Mouse (Mus musculus): ENCODE measurements around the gene Abca3. TPM values are rescaled to one million over a fixed set of nuclear protein-coding genes. Genes with fewer than 3 reads are reported as not detected.

The Abca3 gene
- total and polyA plus RNA-seq, 3 experiments: 12.1 to 13.4 (median 12.6) TPM

GRCm38 (mm10) chr17:24443409-24443808, 91.7 kb downstream of the Abca3 start:
- Histone ChIP-seq H3K79me2 (replicated peaks; ENCODE audit: control insufficient read depth, insufficient read depth, low read length) (no peaks in the 10 kb centered on the region), H3K4me1 (ENCODE audit: control insufficient read depth, insufficient read depth, low read length) (no peaks in the 10 kb centered on the region), H3K4me3 (no peak overlapping the region), H3K27me3 (ENCODE audit: control insufficient read depth, insufficient read depth, low read length) (no peaks in the 10 kb centered on the region), H3K36me3 (ENCODE audit: control insufficient read depth, insufficient read depth, low read length) (no peaks in the 10 kb centered on the region), H3K9ac (ENCODE audit: low read depth, low read length) (no peak overlapping the region), H3K27ac (no peak overlapping the region)
- no peak for DNase-seq
- TF ChIP-seq POLR2A (IDR thresholded peaks at IDR 0.05; ENCODE audit: insufficient read depth, low read depth, low read length) (no peak), EP300 (IDR thresholded peaks at IDR 0.05; ENCODE audit: insufficient read depth, low read depth, low read length) (no peak), CTCF (IDR thresholded peaks at IDR 0.05) (no peak)
- WGBS: 65% methylated on average over 4 of the region's 4 CpGs
- intact Hi-C loops (cut with DNase I): no loop called here

DNA sequence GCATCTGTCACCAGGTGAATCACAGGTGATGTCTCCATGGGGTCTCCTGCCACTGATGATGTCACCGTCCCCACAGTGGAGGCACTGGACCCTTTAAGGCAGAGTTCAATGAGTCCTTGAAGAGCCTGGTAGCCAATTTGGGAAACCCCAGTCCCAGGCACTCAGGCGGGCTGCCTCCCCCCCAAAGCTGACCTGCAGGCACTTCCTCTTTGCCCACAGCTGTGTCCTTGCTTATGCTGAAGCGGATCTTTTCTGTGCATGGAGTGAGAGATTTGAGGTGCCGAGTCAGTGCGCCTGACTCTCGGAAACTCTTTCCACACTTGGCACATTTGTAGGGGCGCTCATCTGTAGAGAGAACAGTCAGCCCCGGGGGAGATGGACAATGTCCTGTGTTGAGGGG, 94.8 kb downstream of the Abca3 start:
- DNase-seq: no peak
- TF ChIP-seq EP300 (IDR thresholded peaks at IDR 0.05; ENCODE audit: insufficient read depth, low read depth, low read length): no peak
- no peak for TF ChIP-seq POLR2A (IDR thresholded peaks at IDR 0.05; ENCODE audit: insufficient read depth, low read depth, low read length)
- no peak for TF ChIP-seq CTCF (IDR thresholded peaks at IDR 0.05)
- Histone ChIP-seq H3K27me3 (ENCODE audit: control insufficient read depth, insufficient read depth, low read length) (no peaks in the 10 kb centered on the region), H3K4me3 (no peak overlapping the region), H3K79me2 (replicated peaks; ENCODE audit: control insufficient read depth, insufficient read depth, low read length) (0 out of 2 replicates have a peak, but pooled peaks cover 2% of the 10 kb centered on the region), H3K4me1 (ENCODE audit: control insufficient read depth, insufficient read depth, low read length) (no peaks in the 10 kb centered on the region), H3K36me3 (ENCODE audit: control insufficient read depth, insufficient read depth, low read length) (no peaks in the 10 kb centered on the region), H3K27ac (no peak overlapping the region), H3K9ac (ENCODE audit: low read depth, low read length) (no peak overlapping the region)
- 91% methylated on average over 8 of the region's 8 CpGs for WGBS
- intact Hi-C loops (cut with DNase I): no loop called here

GRCm38 (mm10) chr17:24449507-24449906, 97.8 kb downstream of the Abca3 start:
- Histone ChIP-seq H3K27me3 (ENCODE audit: control insufficient read depth, insufficient read depth, low read length) (no peaks in the 10 kb centered on the region), H3K79me2 (replicated peaks; ENCODE audit: control insufficient read depth, insufficient read depth, low read length) (0 out of 2 replicates have a peak, but pooled peaks cover 3% of the 10 kb centered on the region), H3K4me3 (no peak overlapping the region), H3K27ac (no peak overlapping the region), H3K9ac (ENCODE audit: low read depth, low read length) (no peak overlapping the region), H3K4me1 (ENCODE audit: control insufficient read depth, insufficient read depth, low read length) (peaks cover 3% of the 10 kb centered on the region), H3K36me3 (ENCODE audit: control insufficient read depth, insufficient read depth, low read length) (peaks cover 3% of the 10 kb centered on the region; the same call in 1 of the 2 replicates)
- intact Hi-C loops (cut with DNase I): no loop called here
- WGBS: 95% methylated on average over 6 of the region's 6 CpGs
- no peak for DNase-seq
- TF ChIP-seq EP300 (IDR thresholded peaks at IDR 0.05; ENCODE audit: insufficient read depth, low read depth, low read length): no peak
- TF ChIP-seq CTCF (IDR thresholded peaks at IDR 0.05): no peak
- TF ChIP-seq POLR2A (IDR thresholded peaks at IDR 0.05; ENCODE audit: insufficient read depth, low read depth, low read length): no peak

DNA sequence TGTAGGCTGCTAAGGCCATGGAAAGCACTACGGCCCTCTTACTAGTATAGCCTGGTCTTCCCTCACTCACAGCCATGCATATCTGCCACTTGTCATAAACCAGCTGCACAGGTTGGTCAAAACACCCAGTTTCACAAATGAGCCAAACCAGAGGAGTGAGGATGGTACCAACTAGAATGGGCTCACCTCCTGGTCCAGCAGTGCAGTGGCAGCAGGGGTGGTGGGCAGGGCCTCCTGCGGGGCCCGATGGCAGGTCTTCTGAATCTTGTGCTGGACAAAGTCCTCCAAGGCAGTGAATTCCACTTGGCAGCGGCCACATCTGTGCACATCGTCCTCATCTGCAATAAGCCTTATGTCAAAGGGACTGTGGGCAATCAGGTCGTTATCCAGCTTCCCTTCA, 99.5 kb downstream of the Abca3 start:
- Histone ChIP-seq H3K27ac (no peak overlapping the region), H3K79me2 (replicated peaks; ENCODE audit: control insufficient read depth, insufficient read depth, low read length) (0 out of 2 replicates have a peak, but pooled peaks cover 3% of the 10 kb centered on the region), H3K27me3 (ENCODE audit: control insufficient read depth, insufficient read depth, low read length) (no peaks in the 10 kb centered on the region), H3K36me3 (ENCODE audit: control insufficient read depth, insufficient read depth, low read length) (peaks cover 3% of the 10 kb centered on the region; the same call in 1 of the 2 replicates), H3K9ac (ENCODE audit: low read depth, low read length) (no peak overlapping the region), H3K4me1 (ENCODE audit: control insufficient read depth, insufficient read depth, low read length) (peaks cover 3% of the 10 kb centered on the region), H3K4me3 (no peak overlapping the region)
- intact Hi-C loops (cut with DNase I): loop anchor here (5.0 kb wide), 1 partner anchor 34 kb away; no protein-coding TSS in a partner anchor
- 94% methylated on average over 6 of the region's 6 CpGs for WGBS
- no peak for TF ChIP-seq EP300 (IDR thresholded peaks at IDR 0.05; ENCODE audit: insufficient read depth, low read depth, low read length)
- TF ChIP-seq CTCF (IDR thresholded peaks at IDR 0.05): no peak
- TF ChIP-seq POLR2A (IDR thresholded peaks at IDR 0.05; ENCODE audit: insufficient read depth, low read depth, low read length): no peak
- no peak for DNase-seq

- Histone ChIP-seq H3K4me1 (ENCODE audit: control insufficient read depth, insufficient read depth, low read length) (peaks cover 3% of the 10 kb centered on the region), H3K27ac (no peak overlapping the region), H3K4me3 (no peak overlapping the region), H3K27me3 (ENCODE audit: control insufficient read depth, insufficient read depth, low read length) (no peaks in the 10 kb centered on the region), H3K36me3 (ENCODE audit: control insufficient read depth, insufficient read depth, low read length) (peaks cover 3% of the 10 kb centered on the region; the same call in 1 of the 2 replicates), H3K9ac (ENCODE audit: low read depth, low read length) (no peak overlapping the region), H3K79me2 (replicated peaks; ENCODE audit: control insufficient read depth, insufficient read depth, low read length) (0 out of 2 replicates have a peak, but pooled peaks cover 3% of the 10 kb centered on the region)
- intact Hi-C loops (cut with DNase I): loop anchor here (5.0 kb wide), 1 partner anchor 36 kb away; no protein-coding TSS in a partner anchor
- WGBS: 79% methylated on average over 2 of the region's 2 CpGs
- DNase-seq: no peak
- no peak for TF ChIP-seq CTCF (IDR thresholded peaks at IDR 0.05)
- no peak for TF ChIP-seq POLR2A (IDR thresholded peaks at IDR 0.05; ENCODE audit: insufficient read depth, low read depth, low read length)
- TF ChIP-seq EP300 (IDR thresholded peaks at IDR 0.05; ENCODE audit: insufficient read depth, low read depth, low read length): no peak
Observed at GRCm38 (mm10) chr17:24453372-24453771, 101.6 kb downstream of the Abca3 start.

DNA sequence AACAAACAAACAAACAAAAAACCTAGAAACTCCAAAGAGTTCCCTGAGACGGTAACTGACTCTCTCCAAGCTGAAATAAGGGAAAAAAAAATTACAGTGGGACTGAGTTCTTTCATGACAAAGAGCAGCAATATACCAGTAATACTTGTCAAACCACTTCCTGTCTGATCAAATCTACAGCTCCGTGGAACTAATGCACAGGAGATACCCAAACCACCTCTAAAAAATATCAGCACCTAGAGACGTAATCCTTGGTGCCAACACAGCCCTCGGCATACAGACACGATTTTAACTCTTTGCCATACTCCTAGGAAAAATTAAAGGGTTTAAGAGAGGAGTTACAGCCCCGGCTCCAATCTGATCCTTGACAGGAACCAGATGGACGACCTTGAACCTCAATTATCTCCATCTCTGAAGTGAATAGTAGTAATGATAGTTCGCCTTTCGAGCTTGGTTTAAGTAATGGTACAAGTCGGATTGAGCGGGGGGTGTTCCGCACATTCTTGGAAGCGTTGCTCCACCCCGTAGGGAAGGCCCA, 102.5 kb downstream of the Abca3 start:
- Histone ChIP-seq H3K4me1 (ENCODE audit: control insufficient read depth, insufficient read depth, low read length) (peaks cover 3% of the 10 kb centered on the region), H3K4me3 (peak overlapping the region; percentile 86), H3K9ac (ENCODE audit: low read depth, low read length) (peak overlapping the region; percentile 82), H3K27me3 (ENCODE audit: control insufficient read depth, insufficient read depth, low read length) (no peaks in the 10 kb centered on the region), H3K27ac (peak overlapping the region; percentile 97), H3K79me2 (replicated peaks; ENCODE audit: control insufficient read depth, insufficient read depth, low read length) (0 out of 2 replicates have a peak, but pooled peaks cover 3% of the 10 kb centered on the region), H3K36me3 (ENCODE audit: control insufficient read depth, insufficient read depth, low read length) (peaks cover 3% of the 10 kb centered on the region; the same call in 1 of the 2 replicates)
- no peak for DNase-seq
- WGBS: 3% methylated on average over 14 of the region's 14 CpGs
- intact Hi-C loops (cut with DNase I): loop anchor here (5.0 kb wide), 1 partner anchor 37 kb away; no protein-coding TSS in a partner anchor
- TF ChIP-seq CTCF (IDR thresholded peaks at IDR 0.05) (no peak), EP300 (IDR thresholded peaks at IDR 0.05; ENCODE audit: insufficient read depth, low read depth, low read length) (no peak), POLR2A (IDR thresholded peaks at IDR 0.05; ENCODE audit: insufficient read depth, low read depth, low read length) (no peak)

Data from heart, adult 2 months (tissue).